Mouse (Mus musculus) heart, adult 8-10 months (tissue): ENCODE measurements at regions not wholly inside any gene's neighbourhood (a gene's known extent, or its start where the extent isn't known, plus 50 kb on each side); places are given as distances from the start of the nearest gene placed in this dataset.

Experiments
- DNase-seq: peaks from one replicate; pipeline ENCODE4 v3.0.0; 2022; ENCODE audit warnings: low spot score

- no peak for DNase-seq
These were observed 128.2 kb upstream of the Jarid2 start for GRCm38 (mm10) chr13:44601024-44601423.

GRCm38 (mm10) chr13:44602658-44603057 lies 126.6 kb upstream of the Jarid2 start:
- DNase-seq, result no peak

- no peak for DNase-seq
These were observed 121.7 kb upstream of the Jarid2 start for GRCm38 (mm10) chr13:44607316-44608285.

- DNase-seq, result peak; percentile 27
These were observed 121.0 kb upstream of the Jarid2 start for GRCm38 (mm10) chr13:44608286-44608675.

GRCm38 (mm10) chr13:44608681-44609335 lies 120.5 kb upstream of the Jarid2 start:
- peak; percentile 30 for DNase-seq

- DNase-seq, result no peak
These were observed 119.7 kb upstream of the Jarid2 start for GRCm38 (mm10) chr13:44609606-44610005.

GRCm38 (mm10) chr13:44615696-44616095 lies 113.6 kb upstream of the Jarid2 start:
- DNase-seq, result no peak

- no peak for DNase-seq
These were observed 110.9 kb upstream of the Jarid2 start for GRCm38 (mm10) chr13:44618368-44618767.

GRCm38 (mm10) chr13:44622661-44623355 lies 106.5 kb upstream of the Jarid2 start:
- peak; percentile 43 for DNase-seq

GRCm38 (mm10) chr13:44624716-44625115 lies 104.6 kb upstream of the Jarid2 start:
- no peak for DNase-seq

GRCm38 (mm10) chr13:44625792-44626191 lies 103.5 kb upstream of the Jarid2 start:
- DNase-seq, result no peak

- no peak for DNase-seq
These were observed 102.5 kb upstream of the Jarid2 start for GRCm38 (mm10) chr13:44626806-44627205.

- DNase-seq, result no peak
These were observed 99.2 kb upstream of the Jarid2 start for GRCm38 (mm10) chr13:44630061-44630460.

- no peak for DNase-seq
These were observed 94.7 kb upstream of the Jarid2 start for GRCm38 (mm10) chr13:44634616-44635015.

GRCm38 (mm10) chr13:44635221-44636007 lies 93.9 kb upstream of the Jarid2 start:
- DNase-seq, result no peak

- no peak for DNase-seq
These were observed 93.3 kb upstream of the Jarid2 start for GRCm38 (mm10) chr13:44636008-44636335.

- no peak for DNase-seq
These were observed 86.9 kb upstream of the Jarid2 start for GRCm38 (mm10) chr13:44642361-44642760.

GRCm38 (mm10) chr13:44650052-44650451 lies 79.2 kb upstream of the Jarid2 start:
- DNase-seq, result no peak

- DNase-seq, result no peak
These were observed 77.7 kb upstream of the Jarid2 start for GRCm38 (mm10) chr13:44651259-44652238.

- no peak for DNase-seq
These were observed 71.3 kb upstream of the Jarid2 start for GRCm38 (mm10) chr13:44657905-44658414.
